Mouse (Mus musculus): ENCODE measurements around the gene Hddc3. TPM values are rescaled to one million over a fixed set of nuclear protein-coding genes. Genes with fewer than 3 reads are reported as not detected.
A peak's percentile ranks its signal among the peaks of the same experiment; 100 is the strongest.

Gene Hddc3
- total and polyA plus RNA-seq, 2 experiments from 2014 or later = 16.8 to 36.7 TPM

DNA sequence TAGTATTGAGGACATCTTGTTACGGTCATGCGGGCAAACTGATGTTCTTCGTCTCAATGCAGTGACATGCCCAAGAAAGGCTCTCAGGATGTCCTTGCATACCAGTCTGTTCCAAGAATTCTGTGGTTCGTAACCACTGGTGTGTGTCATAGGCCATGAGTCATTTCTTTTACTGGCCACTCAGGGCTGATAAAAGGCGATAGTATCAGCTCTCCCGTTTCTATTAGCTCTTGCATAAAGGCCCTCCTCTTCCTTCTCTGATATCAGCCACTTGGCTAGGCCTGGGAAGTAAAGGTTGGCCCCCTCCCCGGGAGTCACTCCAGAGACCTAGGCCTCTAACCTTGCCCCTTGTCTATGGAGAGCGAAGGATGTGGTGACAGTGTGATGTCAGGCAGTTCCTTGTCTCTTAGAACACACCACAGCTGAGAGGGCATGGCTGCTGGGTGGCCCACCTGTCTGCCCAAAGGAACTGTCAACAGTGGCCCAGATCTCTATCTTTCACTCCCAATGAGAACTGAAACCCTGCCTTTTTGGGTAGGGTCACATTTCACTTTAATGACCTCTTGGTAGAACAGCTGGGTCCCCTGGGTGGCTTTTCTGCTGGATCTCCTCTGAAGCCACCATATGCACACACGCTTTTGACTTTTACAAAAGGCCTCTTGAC, 32.6 kb downstream of the Hddc3 start:
- DNase-seq (ENCODE audit: low spot score) (no peak), ATAC-seq (ENCODE audit: low FRiP score) (no peak)
- Histone ChIP-seq H3K9ac (replicated peaks; ENCODE audit: low read length, poor library complexity, severe bottlenecking) (peak overlapping the region; percentile 36; the same call in 1 of the 2 replicates), H3K27me3 (ENCODE audit: insufficient read depth, low read length) (no peaks in the 10 kb centered on the region), H3K36me3 (ENCODE audit: insufficient read depth, low read length) (no peaks in the 10 kb centered on the region), H3K4me2 (ENCODE audit: low read depth, low read length, poor library complexity, severe bottlenecking) (no peak overlapping the region), H3K27ac (ENCODE audit: low read depth, low read length) (no peak overlapping the region), H3K4me3 (ENCODE audit: low read depth, low read length) (no peak overlapping the region), H3K4me1 (ENCODE audit: insufficient read depth, low read length) (0 out of 2 replicates have a peak, but pooled peaks cover 5% of the 10 kb centered on the region), H3K9me3 (ENCODE audit: low read length) (no peaks in the 10 kb centered on the region)
- 91% methylated on average over 9 of the region's 9 CpGs for WGBS
- TF ChIP-seq CTCF (IDR thresholded peaks at IDR 0.05) = no peak

DNA sequence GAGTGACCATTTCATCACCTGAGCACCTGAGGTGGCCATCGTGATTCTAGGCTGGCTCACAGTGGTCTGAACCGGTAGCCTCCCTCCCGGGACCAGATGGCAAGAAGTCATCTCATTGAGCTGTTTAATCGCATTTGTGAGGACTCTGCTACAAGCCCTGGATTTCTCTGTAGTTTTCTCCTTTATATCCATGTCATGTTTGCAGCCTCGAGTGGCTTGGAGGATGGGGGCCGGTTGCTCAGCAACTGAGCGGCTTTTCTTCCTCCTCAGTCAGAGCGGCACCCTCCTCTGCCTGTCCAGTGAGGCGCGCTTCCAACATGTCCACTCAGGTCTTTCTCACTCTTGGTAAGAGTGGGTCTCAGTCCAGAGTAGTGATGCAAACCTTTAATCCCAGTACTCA, 33.3 kb downstream of the Hddc3 start:
- no peak for TF ChIP-seq CTCF (IDR thresholded peaks at IDR 0.05)
- WGBS = 23% methylated on average over 10 of the region's 10 CpGs
- DNase-seq (ENCODE audit: low spot score) = peak; percentile 42

DNA sequence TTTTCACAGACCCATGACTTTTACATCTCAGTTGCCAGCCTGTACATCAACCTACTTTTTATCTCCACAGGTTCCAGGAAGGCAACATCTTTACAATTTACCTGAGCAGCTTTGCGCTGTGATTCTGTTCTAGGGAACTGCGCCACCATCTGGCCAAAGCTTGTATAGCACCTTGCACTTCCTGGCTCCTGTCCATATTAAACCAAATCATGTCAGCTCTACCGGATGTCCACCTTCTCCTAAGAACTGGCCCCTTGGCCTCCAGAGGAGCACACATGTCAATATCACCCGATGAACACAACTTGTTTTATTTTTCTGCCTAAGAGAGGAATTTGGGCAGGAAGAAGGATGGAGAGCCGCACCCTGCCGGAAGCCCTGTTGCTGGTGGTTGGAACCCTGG, 34.6 kb downstream of the Hddc3 start:
- peak; percentile 90 for TF ChIP-seq CTCF (IDR thresholded peaks at IDR 0.05)
- no peak overlapping the region for H3K9ac ChIP-seq (replicated peaks; ENCODE audit: low read length, poor library complexity, severe bottlenecking)
- no peak overlapping the region for H3K4me3 ChIP-seq (ENCODE audit: low read depth, low read length)
- WGBS = 35% methylated on average over 6 of the region's 6 CpGs
- H3K4me1 ChIP-seq (ENCODE audit: insufficient read depth, low read length) = 0 out of 2 replicates have a peak, but pooled peaks cover 5% of the 10 kb centered on the region
- no peak overlapping the region for H3K4me2 ChIP-seq (ENCODE audit: low read depth, low read length, poor library complexity, severe bottlenecking)
- DNase-seq (ENCODE audit: low spot score) = peak; percentile 57
- peaks cover under 1% of the 10 kb centered on the region; the same call in 1 of the 2 replicates for H3K36me3 ChIP-seq (ENCODE audit: insufficient read depth, low read length)
- H3K27ac ChIP-seq (ENCODE audit: low read depth, low read length) = no peak overlapping the region
- no peak for ATAC-seq (ENCODE audit: low FRiP score)
- no peaks in the 10 kb centered on the region for H3K9me3 ChIP-seq (ENCODE audit: low read length)
- no peaks in the 10 kb centered on the region for H3K27me3 ChIP-seq (ENCODE audit: insufficient read depth, low read length)

More for the DNA sequence above, 33.3 kb downstream of the Hddc3 start:
- Histone ChIP-seq H3K27me3 (ENCODE audit: insufficient read depth, low read length) (no peaks in the 10 kb centered on the region), H3K27ac (ENCODE audit: low read depth, low read length) (no peak overlapping the region; the same call in 1 of the 2 replicates), H3K36me3 (ENCODE audit: insufficient read depth, low read length) (no peaks in the 10 kb centered on the region), H3K9me3 (ENCODE audit: low read length) (no peaks in the 10 kb centered on the region), H3K4me2 (ENCODE audit: low read depth, low read length, poor library complexity, severe bottlenecking) (no peak overlapping the region), H3K4me1 (ENCODE audit: insufficient read depth, low read length) (0 out of 2 replicates have a peak, but pooled peaks cover 5% of the 10 kb centered on the region), H3K4me3 (ENCODE audit: low read depth, low read length) (no peak overlapping the region), H3K9ac (replicated peaks; ENCODE audit: low read length, poor library complexity, severe bottlenecking) (0 out of 2 replicates have a peak overlapping the region, but pooled peaks have one; percentile 36)
- peak; percentile 51 for ATAC-seq (ENCODE audit: low FRiP score)

DNA sequence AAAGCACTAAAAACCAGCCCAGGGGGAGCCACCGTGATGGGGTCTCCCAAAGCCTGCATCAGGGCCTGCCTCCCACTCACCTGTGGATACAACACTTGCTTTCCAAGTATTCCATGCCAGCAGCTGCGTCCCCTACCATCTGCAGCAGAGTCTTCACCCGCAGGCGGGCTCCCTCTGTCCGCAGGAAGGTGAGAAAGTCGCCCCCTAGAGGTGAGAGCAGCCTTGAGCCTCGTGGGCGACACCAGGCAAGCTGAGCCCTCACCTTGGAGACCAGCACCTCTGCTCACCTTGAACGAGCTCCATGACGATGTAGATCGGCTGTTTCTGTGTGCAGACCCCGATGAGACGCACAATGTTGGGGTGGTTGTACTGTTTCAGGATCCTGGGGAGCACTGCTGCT, 36.6 kb downstream of the Hddc3 start:
- peak; percentile 48 for TF ChIP-seq CTCF (IDR thresholded peaks at IDR 0.05)
- DNase-seq (ENCODE audit: low spot score) = no peak
- Histone ChIP-seq H3K36me3 (ENCODE audit: insufficient read depth, low read length) (peaks cover 3% of the 10 kb centered on the region; the same call in 1 of the 2 replicates), H3K9ac (replicated peaks; ENCODE audit: low read length, poor library complexity, severe bottlenecking) (no peak overlapping the region), H3K27me3 (ENCODE audit: insufficient read depth, low read length) (no peaks in the 10 kb centered on the region), H3K4me1 (ENCODE audit: insufficient read depth, low read length) (0 out of 2 replicates have a peak, but pooled peaks cover 5% of the 10 kb centered on the region), H3K9me3 (ENCODE audit: low read length) (no peaks in the 10 kb centered on the region), H3K4me2 (ENCODE audit: low read depth, low read length, poor library complexity, severe bottlenecking) (no peak overlapping the region), H3K4me3 (ENCODE audit: low read depth, low read length) (no peak overlapping the region), H3K27ac (ENCODE audit: low read depth, low read length) (no peak overlapping the region)
- WGBS = 65% methylated on average over 13 of the region's 13 CpGs
- no peak for ATAC-seq (ENCODE audit: low FRiP score)

DNA sequence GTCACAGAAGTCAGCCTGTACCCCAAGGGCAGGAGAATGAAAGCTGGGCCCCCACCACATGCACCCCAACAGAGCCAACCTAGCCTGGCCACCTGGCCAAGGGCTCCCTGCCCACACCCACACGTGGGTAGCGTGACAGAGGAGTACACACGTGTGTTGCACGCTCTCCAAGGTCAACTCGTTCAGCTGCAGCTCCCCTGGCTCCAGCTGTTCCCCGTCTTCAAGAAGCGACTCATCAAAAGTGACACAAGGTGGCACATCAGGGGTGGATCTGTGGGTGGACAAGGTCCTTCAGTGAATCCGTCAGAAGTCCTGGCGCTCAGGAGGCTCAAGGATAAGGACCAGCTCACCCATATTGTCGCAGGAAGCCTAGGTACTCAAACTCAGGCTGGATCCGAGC, 40.0 kb downstream of the Hddc3 start:
- ATAC-seq (ENCODE audit: low FRiP score) = no peak
- H3K27me3 ChIP-seq (ENCODE audit: insufficient read depth, low read length) = no peaks in the 10 kb centered on the region; the same call in 1 of the 2 replicates

DNA sequence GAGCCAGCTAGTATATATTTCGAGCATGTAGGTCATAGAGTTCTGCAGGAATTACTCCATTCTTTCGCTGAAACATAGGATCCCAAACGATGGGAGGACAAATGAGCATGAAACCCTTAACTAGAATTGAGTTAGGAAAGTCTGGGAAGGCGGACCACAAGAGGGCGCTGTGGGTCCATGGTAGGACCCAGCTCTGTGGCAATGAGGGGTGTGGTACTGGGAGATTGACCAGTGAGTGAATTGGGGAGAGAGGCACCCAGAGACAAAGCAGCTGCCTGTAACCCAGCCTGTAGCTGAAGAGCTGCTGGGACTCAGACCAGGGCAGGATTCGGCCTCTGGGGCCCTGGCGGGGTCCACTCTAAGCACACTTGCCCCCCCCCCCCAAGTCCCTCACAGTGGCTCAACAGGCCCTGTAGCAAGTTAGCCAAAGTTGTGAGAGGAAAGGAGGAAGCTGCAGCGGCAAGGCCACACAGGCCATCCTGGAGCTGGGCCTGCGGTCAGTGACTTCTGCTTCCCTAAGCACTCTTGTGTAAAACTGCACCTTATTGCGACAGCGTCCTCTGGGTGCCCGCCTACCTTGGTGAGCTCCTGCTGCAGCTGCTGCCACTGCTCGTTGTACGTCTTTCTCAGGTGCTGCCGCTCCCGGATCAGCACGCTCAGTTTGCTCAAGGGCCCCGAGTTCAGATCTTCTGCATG, 43.5 kb downstream of the Hddc3 start:
- ATAC-seq (ENCODE audit: low FRiP score) (peak; percentile 51; the same call in 1 of the 2 replicates), DNase-seq (ENCODE audit: low spot score) (peak; percentile 94)
- no peaks in the 10 kb centered on the region for H3K4me1 ChIP-seq (ENCODE audit: insufficient read depth, low read length)
- peaks cover 19% of the 10 kb centered on the region for H3K36me3 ChIP-seq (ENCODE audit: insufficient read depth, low read length)
- no peaks in the 10 kb centered on the region; the same call in 1 of the 2 replicates for H3K27me3 ChIP-seq (ENCODE audit: insufficient read depth, low read length)
- H3K9me3 ChIP-seq (ENCODE audit: low read length) = no peaks in the 10 kb centered on the region
- no peak overlapping the region for H3K9ac ChIP-seq (replicated peaks; ENCODE audit: low read length, poor library complexity, severe bottlenecking)
- H3K4me3 ChIP-seq (ENCODE audit: low read depth, low read length) = no peak overlapping the region
- 33% methylated on average over 18 of the region's 18 CpGs for WGBS
- H3K27ac ChIP-seq (ENCODE audit: low read depth, low read length) = no peak overlapping the region
- peak; percentile 96 for TF ChIP-seq CTCF (IDR thresholded peaks at IDR 0.05)
- H3K4me2 ChIP-seq (ENCODE audit: low read depth, low read length, poor library complexity, severe bottlenecking) = no peak overlapping the region

More for the DNA sequence above, 40.0 kb downstream of the Hddc3 start:
- Histone ChIP-seq H3K9ac (replicated peaks; ENCODE audit: low read length, poor library complexity, severe bottlenecking) (no peak overlapping the region), H3K36me3 (ENCODE audit: insufficient read depth, low read length) (peaks cover 3% of the 10 kb centered on the region; the same call in 1 of the 2 replicates), H3K4me2 (ENCODE audit: low read depth, low read length, poor library complexity, severe bottlenecking) (no peak overlapping the region), H3K4me1 (ENCODE audit: insufficient read depth, low read length) (no peaks in the 10 kb centered on the region), H3K9me3 (ENCODE audit: low read length) (no peaks in the 10 kb centered on the region), H3K27ac (ENCODE audit: low read depth, low read length) (no peak overlapping the region), H3K4me3 (ENCODE audit: low read depth, low read length) (no peak overlapping the region)
- TF ChIP-seq CTCF (IDR thresholded peaks at IDR 0.05) = no peak
- WGBS = 68% methylated on average over 11 of the region's 11 CpGs
- no peak for DNase-seq (ENCODE audit: low spot score)
